Mouse (Mus musculus) thymus, postnatal 14 days (tissue): ENCODE data around the gene Pdxp.
A peak's percentile ranks its signal among the peaks of the same experiment; 100 is the strongest.

Experiments
- DNase-seq: peaks from one replicate; pipeline ENCODE4 v3.0.0; 2021

Gene Pdxp

DNA sequence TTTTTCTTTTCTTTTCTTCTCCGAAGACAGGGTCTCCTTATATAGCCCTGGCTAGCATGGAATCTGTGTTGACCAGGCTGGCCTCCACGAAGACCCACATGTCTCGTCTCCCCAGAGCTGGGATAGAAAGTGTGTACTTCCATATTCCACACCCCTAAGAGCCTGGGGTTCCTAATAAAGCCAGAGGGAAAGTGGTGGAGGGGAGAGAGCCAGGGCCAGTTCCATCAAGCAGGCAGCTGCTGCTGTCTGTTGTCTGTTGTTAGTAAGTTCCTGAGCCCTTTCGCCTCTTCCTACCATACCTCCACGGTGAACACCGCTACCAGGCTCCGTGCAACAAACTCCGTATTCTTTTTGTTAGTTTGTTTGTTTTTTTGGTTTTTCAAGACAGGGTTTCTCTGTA lies 14.8 kb downstream of the Pdxp start:
- no peak for DNase-seq

DNA sequence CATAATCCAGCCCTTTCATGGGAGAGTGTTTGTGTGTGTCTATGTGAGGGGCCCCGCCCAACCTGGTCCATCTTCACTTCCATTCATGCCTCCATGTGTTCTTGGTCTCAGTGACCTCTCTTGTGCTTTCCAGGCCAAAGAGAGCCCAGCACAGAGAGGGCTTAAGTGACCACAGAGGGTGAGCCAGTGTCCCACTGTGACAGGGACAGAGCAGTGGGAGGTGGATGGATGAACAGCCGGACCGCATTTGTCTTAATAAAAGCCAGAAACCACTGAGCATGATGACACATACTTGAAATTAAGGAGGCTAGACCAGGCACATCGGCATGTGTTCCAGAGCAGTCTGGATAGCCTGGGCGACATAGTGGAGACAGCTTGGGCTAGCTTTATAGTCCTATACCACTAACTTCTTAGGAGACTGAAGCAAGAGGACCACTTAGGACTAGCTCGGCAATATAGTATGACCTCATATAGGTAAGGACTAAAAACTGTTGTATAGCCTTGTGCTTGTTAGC lies 16.5 kb downstream of the Pdxp start:
- no peak for DNase-seq

GRCm38 (mm10) chr15:78930801-78931426 lies 17.2 kb downstream of the Pdxp start:
- no peak for DNase-seq

DNA sequence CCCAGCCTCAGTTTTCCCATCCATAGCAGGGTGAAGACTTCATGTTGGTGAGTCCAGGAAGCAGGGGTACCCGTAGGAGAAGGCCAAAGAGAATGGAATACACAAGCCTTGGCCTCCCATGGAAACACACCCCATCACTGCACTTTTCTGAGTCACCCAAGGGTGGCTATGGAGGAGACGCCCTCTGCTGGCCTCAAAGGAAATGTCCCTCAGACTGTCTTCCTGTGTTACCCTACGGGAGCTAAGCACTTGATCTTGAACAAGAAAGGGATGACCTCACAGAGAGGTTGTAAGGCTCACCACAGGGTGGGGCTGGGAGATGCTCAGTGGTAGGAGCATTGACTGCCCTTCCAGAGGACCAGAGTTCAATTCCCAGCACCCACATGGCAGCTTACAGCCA lies 17.9 kb downstream of the Pdxp start:
- DNase-seq: peak; percentile 77

DNA sequence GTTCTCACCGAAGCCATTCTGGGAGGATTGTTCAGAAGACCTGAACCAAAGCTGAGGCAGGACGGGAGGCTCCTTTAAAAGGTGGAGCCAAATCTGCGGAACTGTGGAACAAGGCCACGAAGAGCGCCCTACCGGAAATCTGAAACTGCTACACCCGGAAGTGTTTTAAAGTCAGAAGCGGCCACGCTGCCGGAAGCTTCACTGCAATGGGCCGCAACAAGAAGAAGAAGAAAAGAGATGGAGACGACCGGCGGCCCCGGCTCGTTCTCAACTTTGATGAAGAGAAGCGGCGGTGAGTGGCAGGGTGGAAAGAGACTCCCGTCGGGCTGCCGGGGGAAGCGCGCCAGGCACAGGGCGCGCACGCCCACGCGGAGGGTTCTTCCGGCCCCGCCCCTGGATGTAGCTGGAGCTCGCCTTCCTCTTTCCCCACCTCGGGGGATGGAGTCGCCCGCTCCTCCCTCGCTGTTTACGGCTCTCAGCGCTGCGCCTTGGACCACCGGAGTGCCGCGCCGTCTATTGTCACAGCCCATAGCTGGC lies 21.1 kb downstream of the Pdxp start, which contains the start of gene Nol12:
Nol12 (plus strand) TSS at position 150 of the 537 bp plus-strand sequence.
- DNase-seq: peak; percentile 85

- DNase-seq: no peak
These were observed 22.7 kb downstream of the Pdxp start for GRCm38 (mm10) chr15:78936403-78936802.

DNA sequence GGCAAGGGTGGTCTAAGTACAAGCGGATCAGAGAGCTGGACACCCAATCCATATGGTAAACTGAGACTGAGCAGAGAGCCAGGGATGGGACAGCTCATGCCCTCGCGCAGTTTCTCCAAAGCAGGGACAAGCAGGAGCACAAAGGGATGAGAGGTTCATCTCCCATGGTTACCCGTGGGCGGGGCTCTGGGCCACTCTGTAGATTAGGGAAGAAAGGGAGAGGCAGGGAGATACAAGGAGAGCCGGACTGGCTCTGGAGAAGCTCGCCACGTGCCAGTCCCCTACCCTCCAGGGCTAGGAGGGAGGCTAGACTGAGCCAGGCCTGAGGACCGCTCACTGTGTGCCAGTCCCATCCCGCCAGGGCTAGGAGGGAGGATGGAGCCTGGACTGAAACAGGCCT lies 23.6 kb downstream of the Pdxp start:
- no peak for DNase-seq

GRCm38 (mm10) chr15:78937963-78938362 lies 24.2 kb downstream of the Pdxp start:
- no peak for DNase-seq

DNA sequence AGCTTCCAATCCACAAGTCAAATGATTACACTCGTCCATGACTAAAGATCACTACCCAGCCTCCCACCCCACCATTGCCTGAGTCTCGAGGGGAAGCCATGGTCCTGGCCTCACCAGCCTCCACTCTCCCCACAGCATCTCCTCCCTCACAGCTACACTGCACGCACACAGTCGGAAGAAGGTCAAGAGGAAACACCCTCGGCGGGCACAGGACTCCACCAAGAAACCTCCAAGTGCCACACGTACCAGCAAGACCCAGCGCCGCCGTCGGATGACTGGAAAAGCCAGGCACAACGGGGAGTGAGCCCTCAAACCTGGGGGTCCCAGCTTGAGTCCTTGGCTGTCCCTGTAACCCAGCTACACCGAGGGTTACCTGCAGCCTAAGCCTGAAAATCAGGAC lies 26.6 kb downstream of the Pdxp start:
- no peak for DNase-seq

- peak; percentile 61 for DNase-seq
These were observed 28.9 kb downstream of the Pdxp start for GRCm38 (mm10) chr15:78942663-78943062.

- no peak for DNase-seq
These were observed 32.5 kb downstream of the Pdxp start for GRCm38 (mm10) chr15:78946232-78946631.

- no peak for DNase-seq
These were observed 33.9 kb downstream of the Pdxp start, which contains the start of gene Triobp for GRCm38 (mm10) chr15:78947657-78948056. Gene Triobp, plus strand, starts transcription at chr15:78947724.

- DNase-seq: no peak
These were observed 34.5 kb downstream of the Pdxp start for GRCm38 (mm10) chr15:78948152-78948725.

GRCm38 (mm10) chr15:78948883-78949282 lies 35.2 kb downstream of the Pdxp start:
- no peak for DNase-seq

GRCm38 (mm10) chr15:78955663-78956062 lies 41.9 kb downstream of the Pdxp start:
- DNase-seq: no peak

GRCm38 (mm10) chr15:78956351-78956750 lies 42.6 kb downstream of the Pdxp start:
- peak; percentile 28 for DNase-seq

GRCm38 (mm10) chr15:78957021-78957420 lies 43.3 kb downstream of the Pdxp start:
- no peak for DNase-seq

- DNase-seq: no peak
These were observed 45.8 kb downstream of the Pdxp start for GRCm38 (mm10) chr15:78959537-78959936.

GRCm38 (mm10) chr15:78960088-78960487 lies 46.4 kb downstream of the Pdxp start:
- DNase-seq: no peak

DNA sequence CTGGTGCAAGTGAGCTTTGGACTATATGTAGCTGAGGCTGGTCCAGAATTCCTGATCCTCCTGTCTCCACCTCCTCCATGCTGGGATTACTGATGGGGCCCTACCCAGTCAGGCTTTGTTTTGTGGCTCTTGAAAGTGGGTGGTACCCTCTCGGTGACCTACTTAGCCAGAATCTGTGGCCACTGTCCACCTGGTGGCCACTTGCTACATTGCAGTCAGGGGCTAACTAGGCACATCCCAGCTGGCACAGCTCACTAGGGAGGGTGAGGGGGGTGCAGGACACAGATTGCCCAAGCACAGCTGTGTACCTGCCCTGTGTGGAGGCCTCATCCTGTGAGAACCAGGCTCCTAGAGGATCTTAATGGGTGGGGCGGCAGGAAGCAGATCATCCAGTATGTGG lies 49.2 kb downstream of the Pdxp start:
- DNase-seq: peak; percentile 45
